Mouse (Mus musculus) embryonic fibroblast, embryonic 13.5 days (primary cell): Measurements from ENCODE around the gene Stkld1.

Experiments
- CTCF ChIP-seq: IDR thresholded peaks from 2 replicates; pipeline ENCODE4 v1.5.1; 2011; ENCODE audit warnings: mild to moderate bottlenecking, control low read depth, low read length, moderate library complexity, borderline replicate concordance; ENCODE audit not compliant: insufficient read depth
- POLR2A ChIP-seq: IDR thresholded peaks from 2 replicates; pipeline ENCODE4 v1.6.1; 2011; ENCODE audit warnings: low read depth, mild to moderate bottlenecking, control low read depth, low read length, moderate library complexity

GRCm38 (mm10) chr2:26956811-26957487 lies 23.1 kb downstream of the Stkld1 start:
- no peak for TF ChIP-seq POLR2A
- no peak for TF ChIP-seq CTCF
